Mouse (Mus musculus) ES-E14 (cell line): ENCODE measurements around the gene Atp6v0a1.

Experiments used
- HCFC1 ChIP-seq: IDR thresholded peaks from 2 replicates; pipeline ENCODE4 v1.6.1; 2012; ENCODE audit warnings: low read length, inconsistent platforms, borderline replicate concordance; ENCODE audit not compliant: insufficient read depth
- ZC3H11A ChIP-seq: IDR thresholded peaks from 2 replicates; pipeline ENCODE4 v1.6.1; 2012; ENCODE audit warnings: low read depth, mild to moderate bottlenecking, inconsistent platforms, low read length, borderline replicate concordance

- TF ChIP-seq ZC3H11A (no peak), HCFC1 (no peak)
Observed at GRCm38 (mm10) chr11:101051051-101051493, 41.8 kb downstream of the Atp6v0a1 start.
